Mouse (Mus musculus): ENCODE results near the gene Gpr153. TPM values are rescaled to one million over a fixed set of nuclear protein-coding genes. Genes with fewer than 3 reads are reported as not detected.
"Not testable (repeated sequence)": the region's sequence is repeated elsewhere in the genome, so short reads cannot be mapped to it uniquely, and the experiment has no call there.

Gpr153 gene
- 29.9 and 31.4 TPM in 2 replicates for polyA plus RNA-seq (2012; rRNA removed)

DNA sequence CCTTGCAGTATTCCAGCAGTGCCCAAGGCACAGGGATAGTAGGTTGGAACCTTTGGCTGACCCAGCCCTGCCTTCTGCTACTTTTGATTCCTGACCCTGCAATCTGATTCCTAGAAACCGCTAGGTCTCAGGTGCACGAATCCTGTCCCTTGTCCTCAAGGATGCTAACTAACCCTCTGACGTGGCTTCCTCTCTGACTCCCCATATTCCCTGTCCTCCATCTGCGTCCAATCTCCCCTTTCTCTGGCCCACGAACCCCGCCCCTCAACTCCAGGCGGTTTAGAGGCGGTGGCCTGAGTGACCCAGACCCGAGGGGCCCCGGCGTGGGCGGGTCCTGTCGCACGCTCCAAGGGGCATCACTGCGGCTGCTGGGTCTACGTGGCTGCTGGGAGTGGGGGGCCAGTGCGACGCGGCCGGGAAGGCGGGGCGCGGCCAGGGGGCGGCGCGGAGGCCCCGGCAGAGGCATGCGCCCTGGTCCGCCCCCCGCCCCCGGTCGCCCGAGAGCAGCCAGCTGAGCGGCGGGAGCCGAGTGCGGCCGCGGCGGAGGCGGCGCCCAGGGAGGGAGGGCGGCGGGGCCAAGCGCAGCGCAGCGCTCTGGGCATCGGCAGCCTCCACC lies at the start of gene Gpr153:
Gpr153 (plus strand) TSS at position 612 of the 616 bp plus-strand sequence.
- Histone ChIP-seq H3K27ac (ENCODE audit: insufficient read depth, low read length) (0 out of 2 replicates have a peak within 1 kb of the TSS, but pooled peaks have one; percentile 3), H3K4me3 (replicated peaks; ENCODE audit: insufficient read depth, low read depth, low read length) (peak within 1 kb of the TSS; percentile 54), H3K27me3 (ENCODE audit: control insufficient read depth, insufficient read depth, low read length) (no peaks in the 10 kb centered on the region), H3K4me1 (ENCODE audit: control insufficient read depth, insufficient read depth, low read length) (peaks cover 36% of the 10 kb centered on the region)
- DNase-seq, result peak in 1 of 2 experiments; percentile 50
- 3% methylated on average over 47 of the region's 48 CpGs for WGBS
- TF ChIP-seq CTCF (IDR thresholded peaks at IDR 0.05; ENCODE audit: borderline replicate concordance, insufficient read depth, low read depth, low read length) (no peak), POLR2A (IDR thresholded peaks at IDR 0.05; ENCODE audit: borderline replicate concordance, insufficient read depth, low read length) (no peak)

DNA sequence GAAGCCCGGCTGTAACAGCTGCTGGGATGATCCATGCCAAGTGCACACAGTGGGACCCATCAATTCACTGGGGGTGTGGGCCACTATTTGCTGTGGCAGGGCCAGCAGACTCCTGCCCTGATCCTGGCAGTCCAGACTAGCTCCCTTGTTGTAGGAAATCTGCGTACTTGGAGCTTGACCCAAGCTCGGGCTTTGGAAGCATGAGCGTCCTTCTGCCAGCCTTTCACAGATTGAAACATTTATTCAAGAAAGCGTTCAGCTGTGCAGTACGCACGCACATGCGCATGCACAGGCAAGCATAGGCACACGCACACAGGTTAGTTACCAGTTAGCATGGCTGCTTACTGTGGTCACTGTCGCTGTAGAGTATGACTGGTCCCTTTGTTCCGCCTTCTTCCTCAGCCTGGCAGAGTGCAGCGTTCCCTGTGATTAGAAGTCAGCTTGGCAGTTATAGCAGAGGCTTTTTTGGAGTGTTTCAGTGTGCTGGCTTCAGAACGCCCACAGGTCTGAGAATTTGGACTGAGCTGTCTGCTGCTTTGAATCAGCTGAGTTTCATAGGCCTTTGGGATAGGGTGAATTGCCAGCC lies 47.0 kb upstream of the Gpr153 start:
- H3K27me3 ChIP-seq (ENCODE audit: control insufficient read depth, insufficient read depth, low read length), result no peaks in the 10 kb centered on the region
- DNase-seq, result peak; percentile 59 to 65
- peaks cover 53% of the 10 kb centered on the region for H3K4me1 ChIP-seq (ENCODE audit: control insufficient read depth, insufficient read depth, low read length)
- TF ChIP-seq POLR2A (IDR thresholded peaks at IDR 0.05; ENCODE audit: borderline replicate concordance, insufficient read depth, low read length), result no peak
- no peak for TF ChIP-seq CTCF (IDR thresholded peaks at IDR 0.05; ENCODE audit: borderline replicate concordance, insufficient read depth, low read depth, low read length)
- peak overlapping the region; percentile 26 for H3K27ac ChIP-seq (ENCODE audit: insufficient read depth, low read length)
- H3K4me3 ChIP-seq (replicated peaks; ENCODE audit: insufficient read depth, low read depth, low read length), result no peak overlapping the region
- 11% methylated on average over 13 of the region's 13 CpGs for WGBS

DNA sequence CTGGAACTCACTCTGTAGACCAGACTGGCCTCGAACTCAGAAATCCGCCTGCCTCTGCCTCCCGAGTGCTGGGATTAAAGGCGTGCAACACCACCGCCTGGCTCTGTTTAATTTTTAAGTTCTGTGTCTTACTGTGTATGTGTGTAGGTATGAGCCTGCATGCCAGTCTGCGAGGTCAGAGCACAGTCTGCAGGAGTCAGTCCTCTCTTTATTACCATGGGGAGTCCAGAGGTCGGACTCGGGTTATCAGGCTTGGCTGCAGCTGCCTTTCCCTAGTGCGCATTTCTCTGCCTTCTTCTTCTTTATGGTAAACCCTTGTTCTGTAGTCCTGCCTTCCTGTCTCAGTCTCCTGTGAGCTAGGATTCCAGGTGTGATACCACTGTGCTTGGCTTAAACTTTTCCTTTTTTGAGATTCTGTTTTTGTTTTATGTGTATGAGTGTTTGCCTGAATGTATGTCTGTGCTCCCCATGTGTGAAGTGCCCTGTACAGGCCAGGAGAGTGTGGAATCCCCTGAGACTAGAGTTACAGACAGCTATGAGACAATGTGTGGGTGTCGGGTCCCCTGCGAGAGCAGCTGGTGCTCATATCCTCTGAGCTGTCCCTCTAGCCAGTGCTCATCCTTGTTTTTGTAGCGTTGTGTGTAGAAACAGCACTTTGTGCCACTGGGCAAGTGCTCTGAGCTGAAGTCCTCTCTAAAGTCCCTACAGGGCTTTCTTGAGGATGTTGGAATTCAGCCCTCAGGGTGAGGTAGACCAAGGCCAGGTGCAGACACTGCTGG lies 46.1 kb upstream of the Gpr153 start:
- no peak overlapping the region for H3K27ac ChIP-seq (ENCODE audit: insufficient read depth, low read length)
- 79% methylated on average over 12 of the region's 12 CpGs for WGBS

DNA sequence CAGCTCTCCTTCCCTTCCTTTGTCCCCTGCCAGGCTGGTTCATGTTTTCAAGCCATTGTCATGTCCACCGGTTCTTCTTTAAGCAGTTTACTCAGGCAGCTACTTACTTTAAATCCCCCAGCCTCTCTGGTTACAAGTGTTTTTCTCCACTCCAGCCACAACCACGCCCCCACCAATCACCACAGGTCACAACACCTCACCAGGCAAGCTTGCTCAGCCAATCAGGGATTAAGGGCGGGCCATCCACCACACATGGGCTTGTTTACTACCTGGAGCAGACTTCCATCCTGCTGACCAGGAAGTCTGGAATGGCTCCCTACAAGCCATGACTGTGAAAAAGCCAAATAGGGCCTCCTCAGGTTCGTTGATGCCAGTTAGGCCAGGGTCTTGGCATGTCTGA lies 43.7 kb upstream of the Gpr153 start:
- not testable (repeated sequence) for DNase-seq; H3K27ac ChIP-seq (ENCODE audit: insufficient read depth, low read length); H3K4me3 ChIP-seq (replicated peaks; ENCODE audit: insufficient read depth, low read depth, low read length); H3K27me3 ChIP-seq (ENCODE audit: control insufficient read depth, insufficient read depth, low read length)
- WGBS, result 70% methylated on average over 4 of the region's 4 CpGs
- peaks cover 49% of the 10 kb centered on the region for H3K4me1 ChIP-seq (ENCODE audit: control insufficient read depth, insufficient read depth, low read length)

More for the DNA sequence above, 46.1 kb upstream of the Gpr153 start:
- Histone ChIP-seq H3K4me3 (replicated peaks; ENCODE audit: insufficient read depth, low read depth, low read length) (no peak overlapping the region), H3K4me1 (ENCODE audit: control insufficient read depth, insufficient read depth, low read length) (peaks cover 49% of the 10 kb centered on the region), H3K27me3 (ENCODE audit: control insufficient read depth, insufficient read depth, low read length) (no peaks in the 10 kb centered on the region)
- no peak for DNase-seq
- no peak for TF ChIP-seq CTCF (IDR thresholded peaks at IDR 0.05; ENCODE audit: borderline replicate concordance, insufficient read depth, low read depth, low read length)
- TF ChIP-seq POLR2A (IDR thresholded peaks at IDR 0.05; ENCODE audit: borderline replicate concordance, insufficient read depth, low read length), result no peak

DNA sequence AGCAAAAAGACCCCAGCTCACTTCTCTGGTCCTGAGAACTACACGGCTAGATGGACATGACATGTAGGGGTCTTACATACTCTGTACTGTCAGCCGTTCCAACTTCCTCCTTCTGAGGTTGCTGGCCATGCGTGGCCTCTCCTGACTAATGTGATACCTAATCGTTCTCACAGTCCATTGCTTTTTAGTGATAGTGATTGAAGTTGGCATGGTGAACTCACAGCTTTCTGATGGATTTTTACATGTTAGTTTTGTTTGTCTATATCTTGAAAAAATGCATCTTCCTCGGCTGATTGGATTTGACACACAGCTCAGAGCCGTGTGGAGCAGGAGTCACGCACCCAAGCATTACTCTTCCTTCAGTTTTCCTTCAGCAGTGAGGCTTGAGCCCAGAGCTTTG lies 42.7 kb upstream of the Gpr153 start:
- Histone ChIP-seq H3K27ac (ENCODE audit: insufficient read depth, low read length) (0 out of 2 replicates have a peak overlapping the region, but pooled peaks have one; percentile 0), H3K4me1 (ENCODE audit: control insufficient read depth, insufficient read depth, low read length) (peaks cover 44% of the 10 kb centered on the region), H3K4me3 (replicated peaks; ENCODE audit: insufficient read depth, low read depth, low read length) (no peak overlapping the region), H3K27me3 (ENCODE audit: control insufficient read depth, insufficient read depth, low read length) (no peaks in the 10 kb centered on the region)
- TF ChIP-seq CTCF (IDR thresholded peaks at IDR 0.05; ENCODE audit: borderline replicate concordance, insufficient read depth, low read depth, low read length) (no peak), POLR2A (IDR thresholded peaks at IDR 0.05; ENCODE audit: borderline replicate concordance, insufficient read depth, low read length) (no peak)
- no peak for DNase-seq
- WGBS, result 79% methylated on average over 7 of the region's 7 CpGs

DNA sequence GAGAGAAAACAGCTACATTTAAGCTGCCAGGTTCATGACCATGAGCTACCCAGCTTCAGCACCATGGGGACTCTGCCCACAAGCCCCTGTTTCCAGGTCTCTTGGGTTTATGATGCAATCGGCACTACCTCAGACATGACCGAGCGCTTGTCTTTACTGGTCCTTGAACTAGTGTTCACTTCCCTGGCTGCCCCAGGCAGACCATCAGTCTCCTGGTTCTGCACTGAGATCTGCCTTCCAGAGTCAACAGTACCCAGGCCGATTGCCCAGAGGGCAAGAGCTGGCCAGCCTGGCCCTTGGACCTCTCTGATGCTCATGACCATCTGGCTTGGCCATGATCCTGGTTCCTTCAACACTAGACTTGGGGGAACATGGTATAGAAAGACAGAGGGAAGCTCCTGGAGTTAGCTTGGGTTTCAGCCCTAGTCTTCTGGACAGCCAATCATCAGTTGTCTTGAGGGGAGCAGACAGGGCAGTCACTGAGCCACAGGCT lies 41.6 kb upstream of the Gpr153 start:
- Histone ChIP-seq H3K27ac (ENCODE audit: insufficient read depth, low read length) (peak overlapping the region; percentile 58; the same call in 1 of the 2 replicates), H3K27me3 (ENCODE audit: control insufficient read depth, insufficient read depth, low read length) (no peaks in the 10 kb centered on the region), H3K4me3 (replicated peaks; ENCODE audit: insufficient read depth, low read depth, low read length) (no peak overlapping the region), H3K4me1 (ENCODE audit: control insufficient read depth, insufficient read depth, low read length) (peaks cover 43% of the 10 kb centered on the region)
- DNase-seq, result peak; percentile 67 to 80
- 40% methylated on average over 4 of the region's 4 CpGs for WGBS
- TF ChIP-seq CTCF (IDR thresholded peaks at IDR 0.05; ENCODE audit: borderline replicate concordance, insufficient read depth, low read depth, low read length), result no peak

DNA sequence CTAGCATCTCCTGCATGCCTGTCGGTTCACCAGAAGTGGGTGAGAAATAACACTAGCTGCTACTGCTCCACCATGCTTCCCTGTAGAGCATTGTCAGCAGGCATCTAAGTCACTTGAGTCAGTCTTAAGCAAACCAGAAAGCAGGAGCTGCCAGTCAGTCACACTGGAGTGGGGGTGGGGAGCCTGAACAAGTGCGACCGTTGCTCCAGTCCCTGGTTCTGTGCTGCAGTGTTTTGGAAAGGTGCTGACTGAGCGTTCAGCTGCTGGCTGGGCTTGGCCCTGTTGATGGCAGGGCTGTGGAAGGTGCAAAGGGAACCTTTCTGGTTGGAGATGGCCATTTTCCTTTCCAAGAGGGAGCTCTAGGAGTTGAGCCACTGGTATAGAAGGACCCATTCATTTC lies 34.1 kb upstream of the Gpr153 start:
- Histone ChIP-seq H3K27ac (ENCODE audit: insufficient read depth, low read length) (no peak overlapping the region), H3K27me3 (ENCODE audit: control insufficient read depth, insufficient read depth, low read length) (no peaks in the 10 kb centered on the region), H3K4me3 (replicated peaks; ENCODE audit: insufficient read depth, low read depth, low read length) (no peak overlapping the region), H3K4me1 (ENCODE audit: control insufficient read depth, insufficient read depth, low read length) (peaks cover 56% of the 10 kb centered on the region)
- 64% methylated on average over 4 of the region's 4 CpGs for WGBS
- no peak for TF ChIP-seq CTCF (IDR thresholded peaks at IDR 0.05; ENCODE audit: borderline replicate concordance, insufficient read depth, low read depth, low read length)
- TF ChIP-seq POLR2A (IDR thresholded peaks at IDR 0.05; ENCODE audit: borderline replicate concordance, insufficient read depth, low read length), result no peak
- DNase-seq, result no peak

Data from cerebellum, adult 2 months (tissue).